Mouse (Mus musculus): ENCODE measurements around the gene Lysmd1. TPM values are rescaled to one million over a fixed set of nuclear protein-coding genes. Genes with fewer than 3 reads are reported as not detected.

Gene Lysmd1
- polyA plus RNA-seq, 1 experiment from 2014 or later: 7.5 TPM

GRCm38 (mm10) chr3:95141952-95142616 is 8.2 kb downstream of the Lysmd1 start, which contains the start of gene Tnfaip8l2:
Gene Tnfaip8l2, minus strand, starts transcription at chr3:95142360.
- H3K4me1 ChIP-seq (ENCODE audit: control insufficient read depth, low read depth, low read length): peaks cover 9% of the 10 kb centered on the region
- no peaks in the 10 kb centered on the region for H3K9me3 ChIP-seq (replicated peaks; ENCODE audit: control insufficient read depth, low read length)
- no peaks in the 10 kb centered on the region for H3K27me3 ChIP-seq (ENCODE audit: control insufficient read depth, insufficient read depth, low read depth, low read length)
- peak within 1 kb of the TSS; percentile 39 for H3K4me3 ChIP-seq (ENCODE audit: low read depth, low read length)
- no peaks in the 10 kb centered on the region for H3K36me3 ChIP-seq (ENCODE audit: control insufficient read depth, insufficient read depth)
- ATAC-seq (ENCODE audit: low read depth): peak; percentile 70
- peak within 1 kb of the TSS; percentile 66 for H3K27ac ChIP-seq (ENCODE audit: low read length)
- no peak within 1 kb of the TSS for H3K9ac ChIP-seq (ENCODE audit: low read depth, low read length)
- 47% methylated on average over 10 of the region's 10 CpGs for WGBS (ENCODE audit: insufficient replicate concordance)
- H3K4me2 ChIP-seq (ENCODE audit: low read depth, low read length): peak within 1 kb of the TSS; percentile 22

GRCm38 (mm10) chr3:95142617-95143011 is 8.7 kb downstream of the Lysmd1 start:
- peaks cover 9% of the 10 kb centered on the region for H3K4me1 ChIP-seq (ENCODE audit: control insufficient read depth, low read depth, low read length)
- no peaks in the 10 kb centered on the region for H3K9me3 ChIP-seq (replicated peaks; ENCODE audit: control insufficient read depth, low read length)
- peak overlapping the region; percentile 39; the same call in 1 of the 2 replicates for H3K4me3 ChIP-seq (ENCODE audit: low read depth, low read length)
- H3K27me3 ChIP-seq (ENCODE audit: control insufficient read depth, insufficient read depth, low read depth, low read length): no peaks in the 10 kb centered on the region
- H3K4me2 ChIP-seq (ENCODE audit: low read depth, low read length): peak overlapping the region; percentile 22
- H3K36me3 ChIP-seq (ENCODE audit: control insufficient read depth, insufficient read depth): no peaks in the 10 kb centered on the region
- no peak overlapping the region for H3K27ac ChIP-seq (ENCODE audit: low read length)
- no peak overlapping the region for H3K9ac ChIP-seq (ENCODE audit: low read depth, low read length)
- WGBS (ENCODE audit: insufficient replicate concordance): 5% methylated on average over 5 of the region's 5 CpGs
- ATAC-seq (ENCODE audit: low read depth): peak; percentile 76

- Histone ChIP-seq H3K4me3 (ENCODE audit: low read depth, low read length) (no peak overlapping the region), H3K4me1 (ENCODE audit: control insufficient read depth, low read depth, low read length) (no peaks in the 10 kb centered on the region; the same call in 1 of the 2 replicates), H3K4me2 (ENCODE audit: low read depth, low read length) (no peak overlapping the region), H3K9ac (ENCODE audit: low read depth, low read length) (no peak overlapping the region), H3K27ac (ENCODE audit: low read length) (no peak overlapping the region), H3K36me3 (ENCODE audit: control insufficient read depth, insufficient read depth) (no peaks in the 10 kb centered on the region), H3K9me3 (replicated peaks; ENCODE audit: control insufficient read depth, low read length) (no peaks in the 10 kb centered on the region), H3K27me3 (ENCODE audit: control insufficient read depth, insufficient read depth, low read depth, low read length) (no peaks in the 10 kb centered on the region)
- 60% methylated on average over 3 of the region's 3 CpGs for WGBS (ENCODE audit: insufficient replicate concordance)
- ATAC-seq (ENCODE audit: low read depth): no peak
Measured at GRCm38 (mm10) chr3:95147924-95148323, 14.0 kb downstream of the Lysmd1 start.

- Histone ChIP-seq H3K9me3 (replicated peaks; ENCODE audit: control insufficient read depth, low read length) (no peaks in the 10 kb centered on the region), H3K27me3 (ENCODE audit: control insufficient read depth, insufficient read depth, low read depth, low read length) (no peaks in the 10 kb centered on the region), H3K36me3 (ENCODE audit: control insufficient read depth, insufficient read depth) (no peaks in the 10 kb centered on the region), H3K4me2 (ENCODE audit: low read depth, low read length) (no peak overlapping the region), H3K4me3 (ENCODE audit: low read depth, low read length) (no peak overlapping the region), H3K27ac (ENCODE audit: low read length) (no peak overlapping the region), H3K9ac (ENCODE audit: low read depth, low read length) (no peak overlapping the region), H3K4me1 (ENCODE audit: control insufficient read depth, low read depth, low read length) (no peaks in the 10 kb centered on the region)
- no peak for ATAC-seq (ENCODE audit: low read depth)
- WGBS (ENCODE audit: insufficient replicate concordance): 27% methylated on average over 4 of the region's 4 CpGs
Measured at GRCm38 (mm10) chr3:95153874-95154273, 20.0 kb downstream of the Lysmd1 start.

- peaks cover 15% of the 10 kb centered on the region for H3K4me1 ChIP-seq (ENCODE audit: control insufficient read depth, low read depth, low read length)
- H3K9me3 ChIP-seq (replicated peaks; ENCODE audit: control insufficient read depth, low read length): no peaks in the 10 kb centered on the region
- peak overlapping the region; percentile 81 for H3K4me2 ChIP-seq (ENCODE audit: low read depth, low read length)
- H3K27ac ChIP-seq (ENCODE audit: low read length): no peak overlapping the region
- WGBS (ENCODE audit: insufficient replicate concordance): 14% methylated on average over 8 of the region's 8 CpGs
- ATAC-seq (ENCODE audit: low read depth): no peak
- H3K4me3 ChIP-seq (ENCODE audit: low read depth, low read length): peak overlapping the region; percentile 62
- no peaks in the 10 kb centered on the region for H3K36me3 ChIP-seq (ENCODE audit: control insufficient read depth, insufficient read depth)
- peaks cover 33% of the 10 kb centered on the region for H3K27me3 ChIP-seq (ENCODE audit: control insufficient read depth, insufficient read depth, low read depth, low read length)
- peak overlapping the region; percentile 50 for H3K9ac ChIP-seq (ENCODE audit: low read depth, low read length)
Measured at GRCm38 (mm10) chr3:95159511-95159986, 25.7 kb downstream of the Lysmd1 start.

- H3K9me3 ChIP-seq (replicated peaks; ENCODE audit: control insufficient read depth, low read length): no peaks in the 10 kb centered on the region
- WGBS (ENCODE audit: insufficient replicate concordance): under 1% methylated on average over 66 of the region's 66 CpGs
- H3K9ac ChIP-seq (ENCODE audit: low read depth, low read length): peak within 1 kb of the TSS; percentile 50
- H3K4me3 ChIP-seq (ENCODE audit: low read depth, low read length): peak within 1 kb of the TSS; percentile 62
- peak within 1 kb of the TSS; percentile 81 for H3K4me2 ChIP-seq (ENCODE audit: low read depth, low read length)
- peak; percentile 99 for ATAC-seq (ENCODE audit: low read depth)
- no peaks in the 10 kb centered on the region for H3K36me3 ChIP-seq (ENCODE audit: control insufficient read depth, insufficient read depth)
- peaks cover 15% of the 10 kb centered on the region for H3K4me1 ChIP-seq (ENCODE audit: control insufficient read depth, low read depth, low read length)
- H3K27ac ChIP-seq (ENCODE audit: low read length): no peak within 1 kb of the TSS
- H3K27me3 ChIP-seq (ENCODE audit: control insufficient read depth, insufficient read depth, low read depth, low read length): peaks cover 33% of the 10 kb centered on the region
Measured at GRCm38 (mm10) chr3:95159987-95160963, 26.4 kb downstream of the Lysmd1 start, which contains the start of gene Sema6c. Gene Sema6c, plus strand, starts transcription at chr3:95160457.

- Histone ChIP-seq H3K27ac (ENCODE audit: low read length) (no peak overlapping the region), H3K4me1 (ENCODE audit: control insufficient read depth, low read depth, low read length) (peaks cover 15% of the 10 kb centered on the region), H3K9me3 (replicated peaks; ENCODE audit: control insufficient read depth, low read length) (no peaks in the 10 kb centered on the region), H3K4me3 (ENCODE audit: low read depth, low read length) (peak overlapping the region; percentile 62), H3K9ac (ENCODE audit: low read depth, low read length) (peak overlapping the region; percentile 49), H3K27me3 (ENCODE audit: control insufficient read depth, insufficient read depth, low read depth, low read length) (peaks cover 33% of the 10 kb centered on the region), H3K36me3 (ENCODE audit: control insufficient read depth, insufficient read depth) (no peaks in the 10 kb centered on the region), H3K4me2 (ENCODE audit: low read depth, low read length) (peak overlapping the region; percentile 81)
- ATAC-seq (ENCODE audit: low read depth): no peak
- WGBS (ENCODE audit: insufficient replicate concordance): 4% methylated on average over 30 of the region's 30 CpGs
Measured at GRCm38 (mm10) chr3:95161041-95161551, 27.2 kb downstream of the Lysmd1 start.

- no peak for ATAC-seq (ENCODE audit: low read depth)
- 15% methylated on average over 9 of the region's 9 CpGs for WGBS (ENCODE audit: insufficient replicate concordance)
- Histone ChIP-seq H3K9ac (ENCODE audit: low read depth, low read length) (no peak overlapping the region), H3K27ac (ENCODE audit: low read length) (no peak overlapping the region), H3K4me1 (ENCODE audit: control insufficient read depth, low read depth, low read length) (peaks cover 15% of the 10 kb centered on the region), H3K36me3 (ENCODE audit: control insufficient read depth, insufficient read depth) (no peaks in the 10 kb centered on the region), H3K27me3 (ENCODE audit: control insufficient read depth, insufficient read depth, low read depth, low read length) (peaks cover 33% of the 10 kb centered on the region), H3K4me3 (ENCODE audit: low read depth, low read length) (peak overlapping the region; percentile 62; the same call in 1 of the 2 replicates), H3K4me2 (ENCODE audit: low read depth, low read length) (peak overlapping the region; percentile 81; the same call in 1 of the 2 replicates), H3K9me3 (replicated peaks; ENCODE audit: control insufficient read depth, low read length) (no peaks in the 10 kb centered on the region)
Measured at GRCm38 (mm10) chr3:95161618-95162344, 27.9 kb downstream of the Lysmd1 start.

Measured in liver, embryonic 16.5 days (tissue).